Mouse (Mus musculus) mouse embryonic stem cell (cell line): Measurements from ENCODE around the gene Maml3.

ENCODE experiments used
- in situ Hi-C, 2 experiments: fragments of 300-500 bp; cut with MboI; formaldehyde crosslinking; loops; 1 replicate in 1 of 2; 3 replicates in 1 of 2; pipeline ENCODE4 v1.14.3; 2019 to 2020; ENCODE audit warnings: low sequenced_read_pairs in 2 of 2, low pct_unique_long_range_greater_than_20kb in 1 of 2, mixed read lengths in 1 of 2; ENCODE audit not compliant: unreplicated experiment in 1 of 2

Maml3 gene

DNA sequence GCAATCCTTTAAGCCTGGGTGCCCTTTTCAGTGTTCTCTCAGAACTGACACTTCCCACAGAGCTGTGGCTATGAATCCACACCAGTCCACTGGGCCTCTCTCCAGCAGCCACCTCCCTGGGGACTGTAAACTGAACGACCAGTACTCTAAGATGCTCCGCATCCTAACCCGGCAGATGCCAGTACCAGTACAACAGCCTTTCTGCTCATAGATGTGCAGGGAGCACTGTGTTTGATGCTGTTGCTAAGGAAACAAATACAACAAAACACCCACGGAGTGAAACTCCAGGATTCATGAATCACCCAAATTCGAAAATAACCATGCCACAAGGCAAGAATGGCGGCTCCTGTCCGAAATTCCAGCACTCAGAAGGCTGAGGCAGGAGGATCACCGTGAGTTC lies 163.1 kb downstream of the Maml3 start:
- in situ Hi-C loops = no loop called here

DNA sequence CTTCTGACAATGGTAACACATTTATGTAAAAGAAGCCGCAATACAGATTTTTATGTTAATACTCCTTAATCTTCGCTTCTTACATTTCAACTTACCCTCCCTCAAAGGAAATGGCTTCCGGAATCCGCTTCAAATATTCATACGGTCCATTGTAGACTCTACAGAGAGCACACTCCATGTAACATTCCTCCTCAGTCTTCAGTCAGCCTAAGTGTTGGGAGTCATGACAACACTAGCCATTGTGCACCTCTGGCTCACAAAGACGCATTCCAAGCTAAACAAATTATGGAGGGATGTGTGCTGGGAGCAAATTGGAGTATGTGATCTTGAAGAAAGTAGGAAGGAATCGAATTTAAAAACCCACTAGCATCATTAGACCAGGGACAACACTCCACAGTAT lies 165.0 kb downstream of the Maml3 start:
- in situ Hi-C loops = no loop called here

DNA sequence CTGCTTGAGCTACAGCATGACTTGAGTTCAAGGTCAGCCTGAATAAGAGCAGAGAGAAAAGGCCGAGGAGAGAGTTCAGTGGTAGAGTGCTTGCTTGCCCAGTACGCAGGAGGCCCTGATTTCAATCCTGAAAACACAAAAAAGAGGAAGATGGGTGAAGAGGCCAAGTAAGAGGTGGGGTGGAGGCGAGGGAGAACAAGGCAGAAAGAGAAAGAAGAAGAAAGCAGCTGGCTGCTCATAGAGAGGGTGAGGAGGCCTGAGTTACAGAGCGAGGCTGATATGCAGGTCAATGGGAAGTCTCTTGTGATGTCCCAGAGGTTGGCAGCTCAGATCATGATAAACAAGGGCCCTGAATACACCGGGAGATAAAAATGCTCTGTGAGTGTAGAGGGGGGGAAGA lies 165.8 kb downstream of the Maml3 start:
- in situ Hi-C loops = no loop called here

DNA sequence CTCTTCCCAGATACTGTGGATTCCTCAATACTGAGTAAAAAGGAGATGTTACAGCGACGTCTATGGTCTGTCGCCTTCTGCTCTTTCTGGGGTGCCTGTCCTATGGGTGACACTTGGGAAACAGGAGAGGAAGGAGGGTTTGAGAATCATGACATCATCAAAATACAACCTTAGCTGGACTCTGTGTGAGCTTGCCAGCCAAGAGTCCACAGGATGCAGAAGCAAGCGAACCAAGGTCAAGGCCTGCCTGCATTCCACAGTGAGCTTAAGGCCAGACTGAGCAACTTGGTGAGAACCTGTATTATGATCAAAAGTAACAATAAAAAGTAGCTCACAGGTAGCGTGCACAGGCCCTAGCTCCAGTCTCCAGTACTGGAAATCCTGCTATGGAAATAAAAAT lies 167.7 kb downstream of the Maml3 start:
- in situ Hi-C loops = no loop called here

DNA sequence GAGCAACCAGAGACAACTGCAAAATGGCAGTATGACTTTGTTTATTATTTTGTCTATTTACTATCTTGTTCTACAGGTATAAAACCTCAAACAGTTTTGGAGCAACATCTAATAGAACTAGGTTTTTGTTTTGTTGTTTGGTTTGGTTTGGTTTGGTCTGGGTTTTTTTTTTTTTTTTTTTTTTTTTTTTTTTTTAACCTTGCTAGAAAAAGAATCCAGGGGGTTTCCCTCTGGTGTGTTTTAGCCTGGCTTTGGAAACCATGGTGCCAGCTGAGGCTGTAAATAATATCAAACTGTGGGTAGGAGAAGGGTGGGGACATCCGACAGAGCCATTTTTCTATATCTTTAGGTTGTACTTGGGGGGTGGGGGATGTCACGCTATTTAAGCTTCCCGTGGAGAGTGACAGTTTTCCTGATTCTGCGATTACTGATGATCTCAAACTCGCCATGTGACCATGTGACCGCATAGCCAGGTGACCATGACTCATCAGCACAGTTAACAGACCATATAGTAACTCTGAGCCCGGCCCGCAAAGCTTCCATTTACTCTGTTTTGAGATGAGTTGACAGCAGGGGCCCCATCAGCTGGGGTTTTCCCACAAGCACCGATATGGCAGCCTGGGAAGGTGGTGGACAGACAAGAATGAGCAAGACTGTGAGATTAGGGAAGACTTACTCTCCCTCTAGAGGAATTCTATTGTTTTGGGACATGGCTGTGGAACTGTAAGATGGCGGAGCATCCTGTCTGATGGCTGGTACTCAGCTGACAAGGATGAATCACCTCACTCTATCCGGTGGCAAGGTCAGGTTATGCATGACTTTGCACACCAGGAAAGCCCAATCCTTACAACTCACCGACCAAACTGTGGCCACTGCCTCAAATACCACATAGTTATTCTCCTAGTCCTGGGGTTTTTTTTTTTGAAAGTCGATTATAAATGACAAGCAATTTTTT lies 170.1 kb downstream of the Maml3 start:
- in situ Hi-C loops = no loop called here

DNA sequence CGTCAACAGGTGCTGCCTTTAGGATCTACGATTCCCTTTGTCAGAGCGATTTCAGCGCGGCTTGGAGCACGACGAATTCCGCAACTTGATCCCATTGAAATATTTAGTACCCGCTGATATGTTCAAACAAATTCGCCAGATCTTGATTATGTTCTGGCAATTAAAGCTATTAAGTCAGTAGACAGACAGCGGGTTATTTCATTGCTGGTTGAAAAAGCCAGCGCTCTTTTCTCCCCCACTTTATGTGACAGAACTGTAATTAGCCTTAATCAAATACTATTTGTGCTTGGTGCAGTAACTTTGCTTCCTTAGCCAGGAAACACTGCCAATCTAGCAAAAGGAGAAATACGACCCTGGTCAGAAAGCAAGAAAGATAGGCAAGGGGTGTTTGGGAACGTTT lies 176.7 kb downstream of the Maml3 start:
- in situ Hi-C loops = no loop called here

DNA sequence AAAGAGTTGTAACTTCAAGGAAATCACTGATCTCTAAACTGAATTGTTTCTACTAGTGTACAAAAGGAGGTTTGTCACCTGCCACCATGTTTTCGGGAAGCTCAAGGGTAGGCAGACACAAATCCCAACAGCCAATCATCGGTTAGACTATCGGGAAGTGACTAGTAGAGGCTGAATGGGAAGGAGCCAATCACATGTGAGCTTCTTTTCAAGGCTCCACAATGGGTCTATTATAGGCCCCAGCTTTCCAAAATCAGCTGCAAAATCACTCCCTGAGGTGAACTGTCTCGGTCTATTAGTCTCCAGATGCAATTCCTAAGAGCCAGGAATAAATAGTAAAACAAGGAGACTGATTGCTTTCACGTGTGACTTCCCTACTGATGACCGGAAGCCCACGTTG lies 177.3 kb downstream of the Maml3 start:
- in situ Hi-C loops = no loop called here

DNA sequence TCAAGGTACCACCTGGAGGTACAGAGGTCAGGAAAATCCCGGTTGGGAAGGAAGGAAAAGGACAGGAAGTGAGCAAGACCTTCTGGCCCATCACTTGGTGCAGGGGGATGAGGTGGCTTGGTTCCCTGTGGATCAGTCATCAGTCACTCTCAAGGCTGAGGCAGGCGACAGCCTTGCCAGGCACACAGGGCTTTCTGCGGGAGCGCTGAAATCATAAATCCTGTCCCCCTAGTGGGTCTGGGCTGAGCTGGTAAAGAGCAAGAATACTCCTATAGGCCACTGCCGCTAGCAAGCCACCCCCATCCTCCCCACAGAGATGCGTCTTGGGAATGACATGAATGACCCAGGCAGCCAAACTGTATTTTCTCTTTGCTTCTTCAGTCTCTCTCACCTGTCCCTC lies 177.8 kb downstream of the Maml3 start:
- in situ Hi-C loops = no loop called here

DNA sequence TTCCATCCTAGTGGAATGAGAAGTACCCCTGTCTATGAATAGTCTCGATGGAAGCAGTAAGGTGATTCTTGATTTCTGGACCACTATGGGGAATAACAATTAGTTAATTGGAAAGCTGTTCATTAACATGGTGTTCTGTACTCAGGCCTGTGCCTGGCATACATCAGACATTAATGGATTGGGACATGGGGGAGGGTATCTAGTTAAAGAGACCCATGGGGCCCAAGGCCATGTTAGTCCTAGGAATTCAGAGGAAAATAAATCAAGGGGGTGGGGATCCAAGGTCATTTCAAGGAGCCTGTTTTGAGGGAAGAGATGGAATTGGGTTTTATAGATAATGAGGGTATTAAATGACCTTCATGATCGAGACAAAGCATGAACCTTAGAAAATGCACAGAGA lies 179.1 kb downstream of the Maml3 start:
- in situ Hi-C loops = no loop called here

DNA sequence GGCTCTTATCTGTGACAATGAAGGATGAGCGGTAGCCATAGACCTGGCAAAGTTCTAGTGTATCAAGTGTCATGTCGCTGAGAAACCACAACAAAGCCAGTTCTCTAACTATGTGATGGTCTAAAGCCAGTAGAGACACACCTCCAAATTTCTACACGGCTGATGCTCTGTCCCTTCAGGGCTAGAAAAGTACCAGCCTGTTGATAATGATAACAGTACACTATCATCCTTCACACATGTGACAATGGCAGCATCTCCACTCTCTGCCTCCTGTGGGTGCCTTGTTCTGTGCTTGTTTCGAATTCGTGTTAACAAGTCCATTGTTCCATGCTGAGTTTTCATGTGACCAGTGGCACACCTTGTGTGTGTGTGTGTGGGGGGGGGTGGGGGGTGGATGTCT lies 180.2 kb downstream of the Maml3 start:
- in situ Hi-C loops = no loop called here

DNA sequence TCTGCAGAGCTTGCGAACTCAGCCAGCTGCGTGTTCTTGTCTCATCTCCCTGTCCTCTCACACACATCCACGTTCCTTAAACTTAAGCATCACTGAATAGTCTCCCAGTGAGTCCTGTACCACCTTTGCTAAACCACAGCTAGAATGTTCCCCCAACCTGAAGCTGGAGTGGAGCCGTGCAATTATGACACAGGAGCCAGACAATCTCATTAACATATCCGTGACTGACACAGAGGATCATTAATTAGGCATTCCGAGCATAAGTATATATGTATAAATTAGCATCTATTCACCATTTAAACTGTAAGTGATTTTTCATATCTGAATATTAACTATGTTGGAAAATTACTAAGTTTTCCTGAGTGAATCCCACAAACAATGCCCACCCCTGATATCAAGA lies 181.1 kb downstream of the Maml3 start:
- in situ Hi-C loops = no loop called here

DNA sequence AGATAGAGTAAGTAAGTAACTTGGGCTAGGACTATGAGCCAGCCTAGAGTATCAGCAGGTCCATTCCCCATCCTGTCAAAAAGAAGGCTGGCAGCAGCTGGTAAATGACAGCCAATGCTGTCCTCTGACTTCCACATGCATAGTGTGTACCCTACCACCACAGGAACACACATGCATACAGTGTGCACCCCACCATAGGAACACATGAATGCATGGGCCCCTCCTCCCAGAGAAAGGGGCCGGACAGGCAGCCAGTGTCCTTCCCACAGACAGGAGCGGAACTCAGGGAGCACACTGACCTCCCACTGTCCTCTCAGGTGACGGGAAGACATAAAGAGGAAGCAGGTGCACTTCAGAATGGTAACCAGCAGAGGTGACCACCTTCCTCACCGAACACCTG lies 188.0 kb downstream of the Maml3 start:
- in situ Hi-C loops = no loop called here

DNA sequence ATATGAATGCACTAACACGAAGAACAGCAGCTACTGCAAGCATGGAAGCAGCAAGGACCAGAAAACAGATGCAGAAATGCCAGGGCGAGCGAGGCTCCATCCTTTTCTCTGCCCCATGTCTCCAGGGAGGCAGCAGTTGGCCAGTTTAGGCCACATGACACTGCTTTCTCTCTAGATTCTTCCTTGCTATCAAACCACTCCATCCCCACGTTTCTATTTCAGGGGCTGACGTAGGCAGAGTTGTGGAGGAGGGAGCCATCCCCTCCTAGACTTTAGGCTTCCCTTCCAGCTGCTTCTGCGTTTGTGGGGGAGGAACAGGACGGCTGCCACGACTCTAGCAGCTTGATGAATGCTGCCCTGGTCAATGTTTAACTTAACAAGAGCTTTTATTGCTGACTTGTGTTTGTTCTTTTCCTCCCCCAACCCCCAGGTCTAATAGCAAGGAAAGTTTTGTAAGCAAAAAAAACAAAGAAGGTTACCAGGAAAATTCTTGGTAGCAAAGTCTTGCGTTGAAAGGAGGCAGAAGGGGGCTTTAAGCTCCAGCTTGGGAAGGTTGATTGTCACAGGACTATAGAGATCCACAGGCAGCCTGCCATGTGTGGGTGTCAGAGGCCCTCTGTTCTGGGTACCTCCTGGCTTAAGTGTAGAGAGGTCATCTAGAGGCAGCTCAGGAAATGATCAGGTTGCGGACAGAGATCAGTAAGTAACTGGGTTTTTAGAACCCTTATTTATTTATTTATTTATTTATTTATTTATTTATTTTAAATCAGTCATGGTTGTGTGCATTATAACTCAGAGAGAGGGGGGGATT lies 188.6 kb downstream of the Maml3 start:
- in situ Hi-C loops = no loop called here

DNA sequence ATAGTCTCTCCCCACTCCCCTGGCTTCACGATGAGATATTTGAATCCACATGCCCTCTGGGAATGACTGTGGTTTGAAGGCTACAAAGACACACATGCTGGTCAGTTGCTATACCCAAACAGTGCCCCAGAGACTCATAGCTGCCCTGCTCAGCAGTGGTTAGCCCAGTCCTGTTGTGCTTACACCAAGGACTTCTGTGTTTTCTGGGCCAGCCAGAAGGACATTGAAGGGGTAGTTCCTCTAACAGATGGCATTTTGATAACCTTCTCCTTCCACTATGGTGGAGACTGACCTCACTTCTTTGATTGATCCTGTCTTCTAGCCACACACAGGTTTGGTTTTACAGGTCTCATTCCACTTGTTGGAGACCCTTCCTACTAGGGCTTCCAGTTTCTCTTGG lies 189.5 kb downstream of the Maml3 start:
- in situ Hi-C loops = no loop called here

DNA sequence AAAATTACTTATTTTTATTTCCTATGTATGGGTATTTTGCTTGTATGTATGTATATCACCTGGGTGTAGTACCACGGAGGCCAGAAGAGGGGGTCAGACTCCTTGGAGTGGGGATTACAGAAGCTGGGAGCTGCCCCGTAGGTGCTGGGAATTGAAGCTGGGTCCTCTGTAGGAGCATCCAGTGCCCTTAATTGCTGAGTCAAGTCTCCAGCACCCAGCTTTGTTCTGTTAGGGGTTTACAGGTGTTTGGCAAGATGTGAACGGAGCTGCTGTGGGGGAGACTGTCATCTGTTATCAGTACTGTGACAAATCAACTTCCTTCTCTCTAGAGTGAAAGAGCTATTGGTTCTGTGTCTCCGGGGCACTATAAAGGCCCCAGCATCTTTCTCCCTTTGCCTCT lies 190.0 kb downstream of the Maml3 start:
- in situ Hi-C loops = no loop called here

DNA sequence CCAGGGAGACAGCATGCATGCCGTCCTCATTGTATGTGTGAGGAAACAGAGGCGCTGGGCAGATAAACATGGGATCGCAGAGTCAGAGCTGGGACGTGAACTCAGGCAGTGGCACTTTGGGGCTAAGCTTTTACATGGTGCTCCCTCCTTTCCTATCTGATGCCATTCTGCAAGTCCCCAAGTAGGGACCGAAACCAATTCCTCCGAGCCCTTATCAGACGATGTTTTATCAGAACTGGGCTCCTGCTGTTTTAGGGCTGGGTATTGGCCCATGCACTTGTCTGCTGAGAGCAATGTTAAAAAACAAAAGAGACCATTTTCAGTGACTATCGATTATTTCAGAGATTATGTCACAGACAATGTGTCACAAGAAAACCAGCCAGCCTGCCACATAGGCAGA lies 191.4 kb downstream of the Maml3 start:
- in situ Hi-C loops = no loop called here

DNA sequence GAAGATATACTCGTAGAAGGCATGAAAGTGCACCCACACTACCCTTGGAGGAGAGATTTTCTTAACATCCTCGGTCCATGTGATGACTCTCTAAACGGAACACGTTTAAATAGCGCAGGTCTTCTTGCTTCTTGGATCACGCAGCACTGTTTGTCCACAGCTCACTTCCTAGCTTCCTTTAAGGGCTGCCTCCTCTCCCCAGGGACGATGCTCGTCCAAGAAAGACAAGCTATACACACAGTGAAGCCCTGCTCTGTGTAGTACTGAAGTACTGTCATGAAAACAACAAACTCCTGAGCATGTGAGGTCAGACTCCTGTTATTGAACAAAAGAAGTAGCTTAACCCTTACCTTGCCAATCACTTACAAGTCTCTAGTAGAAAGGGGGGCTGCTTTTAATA lies 192.7 kb downstream of the Maml3 start:
- in situ Hi-C loops = no loop called here

DNA sequence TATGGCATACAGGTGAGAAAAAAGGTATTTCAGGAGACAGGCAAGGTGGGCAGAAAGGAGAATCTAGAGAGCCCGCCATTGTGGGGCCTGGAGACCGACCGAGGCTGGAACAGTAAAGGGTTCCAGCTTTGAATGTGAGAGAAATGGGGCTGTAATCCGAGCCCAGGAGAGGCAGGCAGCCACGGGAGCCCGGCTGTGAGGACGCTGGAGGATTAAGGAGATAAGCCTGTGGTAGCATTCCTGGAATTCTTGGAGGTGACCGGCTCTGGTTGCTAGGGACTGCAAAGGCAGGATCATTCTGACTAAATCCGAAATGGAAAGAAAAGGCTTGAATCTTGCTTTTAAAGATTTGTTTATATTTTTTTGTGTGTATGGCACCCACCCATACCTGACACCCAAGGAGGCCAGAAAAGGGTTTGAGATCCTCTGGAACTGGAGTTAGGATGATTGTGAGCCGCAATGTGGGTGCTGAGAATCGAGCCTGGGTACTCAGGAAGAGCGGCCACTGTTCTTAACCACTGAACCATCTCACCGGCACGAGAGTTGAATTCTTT lies 196.4 kb downstream of the Maml3 start:
- in situ Hi-C loops = no loop called here

DNA sequence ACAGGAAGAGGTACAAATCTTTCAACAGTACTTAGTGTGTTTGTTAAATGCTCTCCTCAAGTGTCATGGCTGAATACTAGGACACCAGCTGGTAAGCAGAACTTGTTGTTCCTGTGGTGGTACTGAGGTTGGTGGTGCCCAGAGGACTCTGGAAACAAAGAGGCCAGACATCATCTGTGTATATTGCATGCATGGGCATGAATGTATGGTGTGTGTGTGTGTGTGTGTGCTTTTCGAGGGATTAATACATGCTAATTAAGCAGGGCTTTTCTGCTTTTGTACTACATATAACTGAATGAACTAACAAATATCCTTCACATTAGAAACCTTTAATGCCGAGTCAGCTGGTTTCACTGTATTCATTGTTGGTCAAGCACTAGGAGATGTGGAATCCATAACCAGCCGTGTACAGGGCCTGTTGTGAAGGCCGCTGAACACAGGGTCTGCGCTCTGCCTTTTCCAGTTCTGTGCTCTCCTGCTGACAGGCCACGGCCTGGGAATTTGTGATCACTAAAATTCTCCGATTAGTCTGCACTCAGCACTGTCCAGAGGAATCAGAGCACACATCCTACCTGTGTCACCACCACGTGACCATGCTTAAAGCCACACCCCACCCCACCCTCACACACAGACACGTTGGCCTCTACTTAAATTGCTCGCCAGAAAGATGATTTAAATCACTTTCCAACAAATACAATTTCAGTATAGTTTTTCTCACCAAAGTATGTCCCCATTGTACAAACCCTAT lies 197.6 kb downstream of the Maml3 start:
- in situ Hi-C loops = no loop called here
